Mouse (Mus musculus) adrenal gland, adult 8-10 months (tissue): ENCODE measurements around the gene Chd4. TPM values are rescaled to one million over a fixed set of nuclear protein-coding genes. Genes with fewer than 3 reads are reported as not detected.
"Not testable (repeated sequence)": the region's sequence is repeated elsewhere in the genome, so short reads cannot be mapped to it uniquely, and the experiment has no call there.

Experiments used
- DNase-seq: peaks from one replicate; pipeline ENCODE4 v3.0.0; 2022
- total RNA-seq, 4 experiments: library from RNA; stranded (reverse); gene quantifications; 2 replicates each; pipeline ENCODE4 v1.2.4; 2022

Chd4 gene
- 100 to 1,000 TPM; 140 to 272 (median 202) TPM for total RNA-seq

GRCm38 (mm10) chr6:125095391-125096278 is at the start of gene Chd4:
Chd4 (plus strand) TSS chr6:125095981.
- DNase-seq = peak; percentile 94

- DNase-seq = peak; percentile 63
Observed at GRCm38 (mm10) chr6:125046691-125047090, 49.1 kb upstream of the Chd4 start.

DNA sequence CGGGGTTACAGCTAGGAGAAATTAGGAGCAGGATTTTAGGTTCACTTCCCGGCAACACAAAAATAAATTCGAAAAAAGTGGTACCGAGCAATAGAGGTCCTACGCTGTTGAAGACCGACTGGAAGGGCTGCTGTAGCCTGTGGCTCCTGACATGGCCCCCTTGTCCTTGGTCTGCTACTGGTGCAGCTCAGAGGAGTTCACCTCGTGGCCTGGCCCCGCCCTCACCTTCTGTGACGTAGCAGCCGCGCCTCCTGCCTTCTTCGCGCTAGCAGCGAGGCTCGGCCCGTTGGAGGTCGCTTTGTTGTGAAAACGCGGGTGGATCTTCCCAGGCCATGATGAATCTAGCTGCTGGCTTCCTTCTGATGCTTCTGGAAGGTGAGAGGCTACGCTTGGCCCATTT is 46.1 kb upstream of the Chd4 start, which contains the start of gene Acrbp:
TSS of gene Acrbp (plus strand) at position 12 of the 400 bp plus-strand sequence.
- DNase-seq = no peak

DNA sequence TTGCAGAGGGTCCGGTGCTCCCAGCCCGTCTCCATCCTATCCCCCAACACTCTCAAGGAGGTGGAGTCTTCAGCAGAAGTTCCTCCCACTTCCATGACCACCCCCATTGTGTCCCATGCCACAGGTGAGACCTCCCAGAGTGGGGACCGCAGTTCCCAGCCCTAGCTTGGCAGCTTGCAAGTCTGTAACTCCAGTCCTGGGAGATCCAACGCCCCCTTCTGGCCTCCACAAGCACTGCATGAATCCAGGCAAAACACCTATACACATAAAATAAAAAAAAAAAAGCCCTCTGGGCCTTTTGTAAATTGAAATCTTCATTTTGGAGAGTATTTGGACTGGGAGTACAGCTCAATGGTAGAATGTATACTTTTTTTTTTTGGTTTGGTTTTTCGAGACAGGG is 44.5 kb upstream of the Chd4 start:
- DNase-seq = no peak

GRCm38 (mm10) chr6:125061493-125061892 is 34.3 kb upstream of the Chd4 start:
- no peak for DNase-seq

DNA sequence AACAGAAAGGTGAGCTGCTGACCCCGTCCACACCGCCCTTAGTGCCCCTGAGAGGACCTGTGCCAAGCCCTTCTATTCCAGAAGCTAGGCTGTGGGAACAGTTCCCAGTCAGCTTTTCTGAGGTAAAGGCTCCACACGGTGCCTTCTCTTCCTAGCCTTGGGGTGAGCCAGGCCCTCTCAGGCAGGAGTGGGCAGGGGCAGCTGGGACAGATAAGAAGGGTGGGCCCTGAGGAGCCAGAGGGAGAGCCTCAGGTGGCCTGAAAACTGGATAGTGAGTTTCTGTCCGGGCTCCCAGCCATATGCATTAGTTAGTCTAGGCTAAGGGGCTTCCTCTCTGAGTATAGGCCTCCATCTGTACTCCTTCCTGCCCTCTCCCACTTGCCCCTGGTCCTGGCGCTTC is 33.3 kb upstream of the Chd4 start:
- no peak for DNase-seq

- DNase-seq = no peak
Observed at GRCm38 (mm10) chr6:125063906-125064305, 31.9 kb upstream of the Chd4 start.

DNA sequence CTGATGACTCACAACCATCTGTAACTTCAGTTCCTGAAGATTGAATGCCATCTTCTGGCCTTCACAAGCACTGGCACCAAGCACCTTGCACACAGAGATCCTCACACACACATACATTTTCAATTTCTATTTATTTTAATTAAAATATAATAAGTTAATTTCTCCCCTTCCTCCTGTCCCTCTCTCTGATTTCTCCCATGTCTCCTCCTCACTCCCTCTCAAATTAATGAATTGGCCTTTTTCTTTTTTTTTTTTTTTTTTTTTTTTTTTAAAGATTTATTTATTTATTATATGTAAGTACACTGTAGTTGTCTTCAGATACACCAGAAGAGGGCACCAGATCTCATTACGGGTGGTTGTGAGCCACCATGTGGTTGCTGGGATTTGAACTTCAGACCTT is 30.6 kb upstream of the Chd4 start:
- not testable (repeated sequence) for DNase-seq

DNA sequence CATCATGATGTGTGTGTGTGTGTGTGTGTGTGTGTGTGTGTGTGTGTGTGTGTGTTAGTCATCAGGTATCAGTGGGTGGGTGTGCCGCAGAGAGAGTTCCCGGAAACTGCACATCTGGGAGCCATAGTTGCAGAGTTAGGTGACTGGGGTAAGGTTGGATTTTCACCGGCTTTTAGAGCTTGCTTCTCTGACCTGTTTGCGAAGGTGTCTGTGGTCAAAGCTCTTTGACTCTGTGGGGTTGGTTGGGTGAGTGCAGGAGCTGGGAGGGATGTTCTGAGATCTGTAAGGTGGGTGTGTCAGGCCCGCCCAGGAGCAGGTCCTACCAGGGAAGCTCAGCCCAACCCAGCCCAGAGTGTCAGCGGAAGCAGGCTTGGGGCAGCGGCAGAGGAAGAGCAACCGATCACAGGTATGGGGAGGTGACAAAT is 28.2 kb upstream of the Chd4 start, which contains the start of gene Lpar5:
TSS of gene Lpar5 (plus strand) at position 350 of the 425 bp plus-strand sequence.
- DNase-seq = no peak

GRCm38 (mm10) chr6:125071170-125071895 is 24.4 kb upstream of the Chd4 start:
- DNase-seq = no peak

DNA sequence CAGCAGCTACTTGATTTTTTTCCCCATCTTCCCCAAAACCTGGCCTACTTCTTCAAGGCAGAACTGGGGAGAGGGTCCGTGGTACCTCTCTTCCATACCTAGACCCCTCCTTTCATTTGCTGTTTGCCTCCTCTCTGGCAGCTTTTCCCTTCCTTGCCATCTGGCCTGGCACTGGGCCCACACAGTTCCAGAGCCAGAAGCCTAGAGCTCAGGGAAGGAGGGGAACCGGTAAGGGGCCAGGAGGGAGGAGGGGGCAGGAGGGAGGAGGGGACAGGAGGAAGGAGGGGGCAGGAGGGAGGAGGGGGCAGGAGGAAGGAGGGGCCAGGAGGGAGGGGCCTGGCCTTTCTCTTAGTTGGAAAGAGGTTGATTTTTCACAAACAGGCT is 23.9 kb upstream of the Chd4 start:
- no peak for DNase-seq

DNA sequence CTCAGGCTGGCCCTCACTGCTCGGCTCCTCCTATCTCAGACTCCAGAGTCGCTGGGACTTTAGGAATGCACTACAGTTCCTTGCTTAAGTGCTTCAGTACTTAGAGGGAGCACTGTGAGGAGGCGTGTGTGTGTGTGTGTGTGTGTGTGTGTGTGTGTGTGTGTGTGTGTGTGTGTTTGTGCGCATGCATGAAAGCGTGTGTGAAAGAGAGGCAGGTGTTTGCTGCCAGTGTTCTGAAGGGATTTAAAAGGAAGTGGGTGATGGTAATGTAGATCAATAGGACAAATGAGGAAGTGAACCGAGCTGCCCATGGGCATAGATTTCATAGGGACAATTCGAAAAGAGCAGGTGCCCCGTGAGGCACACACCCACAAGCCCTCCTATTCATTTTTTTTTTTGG is 22.0 kb upstream of the Chd4 start:
- no peak for DNase-seq

DNA sequence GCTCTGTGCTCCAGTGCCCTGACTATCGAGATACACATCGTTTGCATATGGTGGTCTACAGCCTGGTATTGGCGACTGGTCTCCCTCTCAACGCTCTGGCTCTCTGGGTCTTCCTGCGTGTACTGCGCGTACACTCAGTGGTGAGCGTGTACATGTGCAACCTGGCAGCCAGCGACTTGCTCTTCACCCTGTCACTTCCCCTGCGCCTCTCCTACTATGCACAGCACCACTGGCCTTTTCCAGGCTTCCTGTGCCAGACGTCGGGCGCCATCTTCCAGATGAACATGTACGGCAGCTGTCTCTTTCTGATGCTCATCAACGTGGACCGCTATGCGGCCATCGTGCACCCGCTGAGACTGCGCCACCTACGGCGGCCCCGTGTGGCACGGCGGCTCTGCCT is 14.4 kb upstream of the Chd4 start:
- no peak for DNase-seq

DNA sequence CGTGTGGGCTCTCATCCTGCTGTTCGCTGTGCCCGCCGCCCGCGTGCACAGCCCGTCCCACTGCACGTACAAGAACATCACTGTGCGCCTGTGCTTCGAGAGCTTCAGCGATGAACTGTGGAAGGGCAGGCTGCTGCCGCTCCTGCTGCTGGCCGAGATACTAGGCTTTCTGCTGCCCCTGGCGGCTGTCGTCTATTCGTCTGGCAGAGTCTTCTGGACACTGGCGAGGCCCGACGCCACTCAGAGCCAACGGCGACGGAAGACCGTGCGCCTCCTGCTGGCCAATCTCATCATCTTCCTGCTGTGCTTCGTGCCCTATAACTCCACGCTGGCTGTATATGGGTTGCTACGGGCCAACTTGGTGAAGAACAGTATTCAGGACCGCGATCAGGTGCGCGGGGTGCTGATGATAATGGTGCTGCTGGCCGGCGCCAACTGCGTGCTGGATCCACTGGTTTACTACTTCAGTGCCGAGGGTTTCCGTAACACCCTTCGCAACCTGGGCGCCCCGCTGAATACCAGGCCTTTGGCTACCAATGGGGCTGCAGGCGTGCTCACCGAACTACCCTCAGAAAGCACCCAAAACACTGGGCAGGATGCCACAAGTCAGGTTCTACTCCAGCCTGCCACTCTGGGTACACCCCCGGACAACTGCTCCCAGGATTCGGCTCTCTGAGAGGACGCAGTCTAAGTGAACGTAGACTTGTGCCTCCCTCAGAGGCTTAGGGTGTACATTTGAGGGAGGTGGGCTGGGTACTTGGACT is 13.8 kb upstream of the Chd4 start:
- DNase-seq = peak; percentile 86

GRCm38 (mm10) chr6:125082801-125083386 is 12.9 kb upstream of the Chd4 start:
- DNase-seq = no peak

- DNase-seq = no peak
Observed at GRCm38 (mm10) chr6:125084424-125084823, 11.4 kb upstream of the Chd4 start.

GRCm38 (mm10) chr6:125087937-125088336 is 7.8 kb upstream of the Chd4 start:
- DNase-seq = no peak

GRCm38 (mm10) chr6:125088561-125089321 is 7.0 kb upstream of the Chd4 start:
- peak; percentile 85 for DNase-seq

GRCm38 (mm10) chr6:125089521-125090321 is 6.1 kb upstream of the Chd4 start:
- peak; percentile 84 for DNase-seq

DNA sequence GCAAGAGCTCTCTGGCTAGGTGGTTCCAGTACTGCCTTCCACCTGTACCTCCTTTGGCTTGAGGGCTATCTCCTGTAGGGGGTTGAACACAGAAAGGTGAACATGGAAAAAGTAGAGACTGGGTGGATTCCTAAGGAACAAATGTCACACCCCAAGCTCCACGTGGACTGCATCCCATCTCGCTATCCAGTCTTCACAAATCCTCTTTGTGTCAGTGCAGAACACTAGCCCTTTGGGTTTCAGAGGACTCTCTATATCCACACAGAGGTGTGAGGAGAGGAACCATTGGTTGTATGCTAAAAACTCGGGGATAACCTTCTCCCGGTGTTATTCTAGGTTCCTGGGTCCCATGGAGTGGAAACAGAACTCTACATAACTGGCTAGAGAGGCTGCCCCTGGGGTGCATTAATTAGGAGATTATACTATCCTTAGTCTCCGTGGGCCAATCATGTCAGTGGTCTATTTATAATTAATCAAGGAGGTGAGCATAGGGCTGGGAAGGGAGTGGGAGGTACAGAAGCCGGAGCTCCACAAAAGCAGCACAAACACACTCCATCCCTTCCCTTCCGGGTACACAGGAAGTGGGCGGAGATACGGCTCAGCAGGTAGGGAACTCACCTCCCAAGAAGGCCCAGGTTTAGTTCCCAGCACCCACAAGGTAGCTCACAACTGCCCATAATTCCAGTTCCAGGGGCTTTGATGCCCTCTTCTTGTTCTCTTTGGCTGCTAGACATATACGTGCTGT is 5.3 kb upstream of the Chd4 start:
- no peak for DNase-seq
